Mouse (Mus musculus) lung, adult 2 months (tissue): ENCODE measurements around the gene Kifc3. TPM values are rescaled to one million over a fixed set of nuclear protein-coding genes. Genes with fewer than 3 reads are reported as not detected.

Source experiments
- DNase-seq: peaks from one replicate; pipeline ENCODE4 v3.0.0; 2022
- H3K4me1 ChIP-seq: fragments of 200-500 bp; 2 replicates; pipeline ENCODE4 v1.6.1; 2011; ENCODE audit warnings: low read length; ENCODE audit not compliant: control insufficient read depth, insufficient read depth
- H3K4me3 ChIP-seq: fragments of 200-500 bp; replicated peaks from 2 replicates; pipeline ENCODE3; 2011; ENCODE audit warnings: low read depth, mild to moderate bottlenecking, control low read depth, low read length; ENCODE audit errors: extremely low read depth
- CTCF ChIP-seq: fragments of 200-500 bp; IDR thresholded peaks from 2 replicates; pipeline ENCODE4 v1.5.1; 2011; ENCODE audit warnings: mild to moderate bottlenecking, low read length, control low read depth; ENCODE audit not compliant: insufficient read depth
- POLR2A ChIP-seq: fragments of 200-500 bp; IDR thresholded peaks from 2 replicates; pipeline ENCODE4 v1.6.1; 2011; ENCODE audit warnings: low read depth, mild to moderate bottlenecking, control low read depth, low read length, borderline replicate concordance; ENCODE audit errors: extremely low read depth
- WGBS: fragments of 180-500 bp; shearing (Covaris S2); methylation state at CpG from one replicate; pipeline ENCODE4 v1.1.7; 2018; 5-methylcytosine and 5-hydroxymethylcytosine counted together
- polyA plus RNA-seq: library from polyadenylated mRNA; depleted of rRNA; stranded (reverse); fragments of >200 nt; gene quantifications from 2 replicates; pipeline ENCODE4 v1.2.3, GENCODE M21; 2012

The Kifc3 gene
- polyA plus RNA-seq, 1 experiment, result 93.2 TPM

GRCm38 (mm10) chr8:95227151-95227468 lies 24.5 kb upstream of the Kifc3 start:
- 51% methylated on average over 2 of the region's 2 CpGs for WGBS
- H3K4me1 ChIP-seq, result peaks cover 4% of the 10 kb centered on the region; the same call in 1 of the 2 replicates
- no peak for TF ChIP-seq POLR2A
- TF ChIP-seq CTCF, result no peak
- no peak for DNase-seq
- H3K4me3 ChIP-seq, result no peak overlapping the region

GRCm38 (mm10) chr8:95226251-95227150 lies 23.9 kb upstream of the Kifc3 start:
- DNase-seq, result no peak
- TF ChIP-seq POLR2A (no peak), CTCF (no peak)
- peaks cover 4% of the 10 kb centered on the region; the same call in 1 of the 2 replicates for H3K4me1 ChIP-seq
- no peak overlapping the region for H3K4me3 ChIP-seq
- WGBS, result 46% methylated on average over 7 of the region's 7 CpGs

- no peak overlapping the region for H3K4me3 ChIP-seq
- peaks cover 4% of the 10 kb centered on the region; the same call in 1 of the 2 replicates for H3K4me1 ChIP-seq
- TF ChIP-seq CTCF (no peak), POLR2A (no peak)
- 93% methylated on average over 5 of the region's 5 CpGs for WGBS
- DNase-seq, result no peak
Measured at GRCm38 (mm10) chr8:95223969-95224368, 21.4 kb upstream of the Kifc3 start.

GRCm38 (mm10) chr8:95221045-95221444 lies 18.4 kb upstream of the Kifc3 start:
- 13% methylated on average over 2 of the region's 2 CpGs for WGBS
- Histone ChIP-seq H3K4me3 (no peak overlapping the region), H3K4me1 (no peaks in the 10 kb centered on the region)
- TF ChIP-seq POLR2A (no peak), CTCF (no peak)
- DNase-seq, result no peak

- 39% methylated on average over 7 of the region's 7 CpGs for WGBS
- no peak for DNase-seq
- no peaks in the 10 kb centered on the region for H3K4me1 ChIP-seq
- TF ChIP-seq POLR2A (no peak), CTCF (no peak)
- no peak overlapping the region for H3K4me3 ChIP-seq
Measured at GRCm38 (mm10) chr8:95220571-95220998, 18.0 kb upstream of the Kifc3 start.

GRCm38 (mm10) chr8:95219623-95220022 lies 17.0 kb upstream of the Kifc3 start:
- DNase-seq, result no peak
- H3K4me3 ChIP-seq, result no peak overlapping the region
- WGBS, result 89% methylated on average over 8 of the region's 8 CpGs
- H3K4me1 ChIP-seq, result no peaks in the 10 kb centered on the region
- TF ChIP-seq CTCF, result no peak
- no peak for TF ChIP-seq POLR2A

GRCm38 (mm10) chr8:95215709-95216360 lies 13.2 kb upstream of the Kifc3 start:
- TF ChIP-seq CTCF (no peak), POLR2A (no peak)
- DNase-seq, result no peak
- Histone ChIP-seq H3K4me1 (no peaks in the 10 kb centered on the region), H3K4me3 (no peak overlapping the region)
- WGBS, result 62% methylated on average over 11 of the region's 11 CpGs

- TF ChIP-seq POLR2A, result no peak
- TF ChIP-seq CTCF, result no peak
- 34% methylated on average over 11 of the region's 11 CpGs for WGBS
- H3K4me1 ChIP-seq, result no peaks in the 10 kb centered on the region
- DNase-seq, result no peak
- no peak overlapping the region for H3K4me3 ChIP-seq
Measured at GRCm38 (mm10) chr8:95209924-95210323, 7.3 kb upstream of the Kifc3 start.

- DNase-seq, result no peak
- WGBS, result 31% methylated on average over 8 of the region's 8 CpGs
- no peaks in the 10 kb centered on the region for H3K4me1 ChIP-seq
- TF ChIP-seq POLR2A, result no peak
- TF ChIP-seq CTCF, result no peak
- H3K4me3 ChIP-seq, result no peak overlapping the region
Measured at GRCm38 (mm10) chr8:95205946-95206345, 3.3 kb upstream of the Kifc3 start.

GRCm38 (mm10) chr8:95204039-95204380 lies 1.4 kb upstream of the Kifc3 start:
- TF ChIP-seq POLR2A (no peak), CTCF (peak; percentile 89)
- no peaks in the 10 kb centered on the region for H3K4me1 ChIP-seq
- H3K4me3 ChIP-seq, result no peak overlapping the region
- 18% methylated on average over 10 of the region's 10 CpGs for WGBS
- peak; percentile 65 for DNase-seq
